Mouse (Mus musculus) G1E-ER4 (cell line): ENCODE measurements around the gene Tmem176b. TPM values are rescaled to one million over a fixed set of nuclear protein-coding genes. Genes with fewer than 3 reads are reported as not detected.

ENCODE experiments used
- GATA1 ChIP-seq: IDR thresholded peaks from one replicate; pipeline ENCODE4 v1.8.0; 2012; ENCODE audit warnings: low read length, inconsistent platforms
- polyA plus RNA-seq: library from polyadenylated mRNA; stranded (reverse); fragments of >175 nt; gene quantifications from 2 replicates; pipeline ENCODE4 v1.2.3, GENCODE M21; 2012

Tmem176b gene
- polyA plus RNA-seq, result 0.08 TPM in 1 of 2 replicates, not detected in the other

DNA sequence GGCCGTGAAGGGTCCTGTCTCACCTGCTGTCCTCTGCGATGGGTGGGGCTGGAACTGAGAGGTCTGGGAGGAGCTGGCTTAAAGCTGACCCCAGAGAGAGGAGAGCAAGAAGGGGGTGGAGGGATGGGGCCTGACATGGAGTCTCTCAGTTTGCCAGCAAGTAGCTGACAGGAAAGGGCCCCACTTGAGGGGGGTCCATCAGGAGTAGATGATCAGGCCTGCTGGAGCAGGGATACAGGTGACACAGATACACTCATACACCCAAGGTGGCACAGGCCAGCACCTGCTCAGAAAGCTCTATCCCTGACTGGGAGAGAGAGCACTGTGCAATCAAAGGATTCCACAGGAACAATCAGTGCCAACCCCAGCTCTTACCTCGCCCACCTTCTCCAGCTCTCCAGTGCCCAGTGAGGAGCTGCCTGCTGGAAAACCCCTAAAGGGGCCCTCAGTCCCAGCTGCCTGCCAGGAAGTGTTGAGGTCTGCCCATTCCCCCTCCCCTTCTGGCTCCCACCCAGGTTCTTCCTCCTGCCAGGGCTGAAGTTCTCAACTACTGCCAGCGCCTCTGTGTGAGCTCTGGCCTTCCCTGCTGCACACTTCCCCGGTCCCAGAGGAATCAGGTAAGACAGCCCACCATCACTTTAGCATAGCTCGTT, at the start of gene Tmem176b:
Tmem176b (minus strand) TSS at position 524 of the 653 bp plus-strand sequence.
- TF ChIP-seq GATA1, result no peak

DNA sequence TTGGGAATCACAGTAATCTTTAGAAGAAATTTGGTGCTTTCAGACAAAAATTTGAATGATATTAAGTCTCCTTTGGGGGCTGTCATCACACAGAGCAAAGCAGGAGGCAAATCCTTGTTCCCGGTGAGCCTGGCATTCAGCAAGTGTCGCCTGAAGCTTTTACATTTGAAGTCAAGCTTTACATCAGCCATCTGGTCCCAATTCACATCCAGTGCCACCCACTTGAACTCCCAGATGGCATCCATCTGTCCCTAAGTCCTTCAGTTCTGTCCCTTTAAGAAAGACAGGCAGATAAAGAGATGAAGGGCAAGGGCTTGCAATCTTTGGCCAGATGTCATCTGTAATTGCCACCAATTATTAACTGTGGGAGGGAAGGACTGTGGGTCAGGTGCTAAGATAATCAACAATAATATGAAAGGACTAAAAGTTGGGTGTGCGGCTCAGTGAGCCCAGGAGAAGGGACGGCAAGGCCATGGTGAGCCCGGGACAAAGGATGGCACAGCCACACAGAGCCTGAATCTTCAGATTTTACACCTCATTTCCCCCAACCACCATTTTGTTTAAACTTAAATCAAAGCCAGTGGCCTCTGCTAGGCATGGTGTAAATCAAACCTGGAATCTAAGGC, 35.3 kb upstream of the Tmem176b start:
- no peak for TF ChIP-seq GATA1

DNA sequence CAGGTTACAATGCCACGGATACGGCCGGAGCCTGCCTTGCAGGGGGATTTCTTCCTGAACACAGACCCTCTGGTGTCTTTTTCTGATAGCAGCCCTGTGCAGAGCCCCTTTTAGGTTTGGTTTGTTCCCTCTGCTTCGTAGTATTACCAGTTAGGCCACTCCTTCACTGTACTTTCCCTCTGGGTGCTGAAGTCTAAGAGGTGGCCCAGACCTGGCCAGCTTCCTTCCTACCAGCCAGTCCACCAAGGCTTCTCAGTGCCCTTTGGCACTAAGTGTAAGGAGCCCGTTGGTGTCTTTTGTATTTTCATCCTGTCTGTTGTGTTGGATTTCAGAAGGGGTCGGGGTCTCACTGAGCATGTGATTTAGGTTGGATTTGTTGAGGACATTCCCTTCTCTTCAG, 34.2 kb upstream of the Tmem176b start:
- no peak for TF ChIP-seq GATA1

DNA sequence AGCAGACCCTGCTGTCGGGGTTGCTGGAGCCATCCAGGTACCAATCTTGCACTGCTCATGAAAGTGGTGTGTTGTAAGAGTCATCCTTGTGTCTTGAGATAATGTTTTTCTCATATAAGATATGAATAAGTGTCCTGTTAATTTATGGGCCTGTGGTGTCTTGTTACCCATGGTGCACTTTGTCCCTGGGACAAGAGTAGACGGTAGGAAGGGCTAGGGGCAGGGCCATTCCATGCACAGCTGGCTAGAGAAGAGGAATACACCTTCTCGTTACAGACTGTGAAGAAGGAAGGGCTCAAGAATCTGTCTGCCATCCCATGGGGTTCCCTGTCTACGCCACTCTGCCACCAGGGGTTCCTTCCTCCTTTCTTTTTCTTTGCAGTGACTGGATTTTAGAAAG, 33.3 kb upstream of the Tmem176b start:
- TF ChIP-seq GATA1, result no peak

DNA sequence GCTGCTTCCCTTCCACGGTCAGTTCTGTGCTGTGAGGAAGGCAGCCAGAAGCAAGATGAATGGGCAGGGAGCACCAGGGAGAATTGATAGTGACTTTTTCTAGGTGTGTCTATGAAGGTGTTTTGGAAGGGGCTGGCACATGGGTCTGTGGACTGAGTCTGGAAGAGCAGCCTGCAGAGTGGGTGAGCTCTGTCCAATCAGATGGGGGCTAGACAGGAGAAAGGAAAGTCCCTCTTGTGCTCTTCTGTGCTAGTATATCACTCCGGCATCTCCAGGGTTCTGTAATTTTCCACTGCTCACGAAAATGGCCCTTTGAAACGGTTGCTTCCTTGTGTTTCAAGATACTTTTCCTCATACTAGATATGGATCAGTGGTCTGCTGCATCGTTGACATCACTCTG, 31.3 kb upstream of the Tmem176b start, which contains the start of gene Aoc1:
Aoc1 (plus strand) TSS at position 301 of the 400 bp plus-strand sequence.
- TF ChIP-seq GATA1, result no peak

DNA sequence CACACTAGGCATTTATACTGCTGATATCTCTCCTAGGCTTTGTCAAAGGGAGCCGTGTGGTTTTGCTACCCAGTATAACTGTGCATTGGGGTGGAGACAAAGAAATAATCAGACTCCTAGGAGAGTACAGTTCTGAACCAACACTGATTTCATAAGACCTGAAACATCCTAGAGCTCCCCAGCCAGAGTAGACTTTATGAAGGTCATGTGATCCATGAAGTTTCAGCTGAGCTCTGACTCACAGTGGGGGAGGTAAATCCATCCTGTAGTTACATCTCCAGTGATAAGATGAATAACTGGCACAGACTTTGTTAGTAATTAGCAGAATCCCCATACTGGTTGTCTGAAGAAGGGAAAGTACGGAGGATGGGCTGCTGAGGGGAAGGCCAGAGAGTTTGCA, 28.5 kb upstream of the Tmem176b start:
- no peak for TF ChIP-seq GATA1

DNA sequence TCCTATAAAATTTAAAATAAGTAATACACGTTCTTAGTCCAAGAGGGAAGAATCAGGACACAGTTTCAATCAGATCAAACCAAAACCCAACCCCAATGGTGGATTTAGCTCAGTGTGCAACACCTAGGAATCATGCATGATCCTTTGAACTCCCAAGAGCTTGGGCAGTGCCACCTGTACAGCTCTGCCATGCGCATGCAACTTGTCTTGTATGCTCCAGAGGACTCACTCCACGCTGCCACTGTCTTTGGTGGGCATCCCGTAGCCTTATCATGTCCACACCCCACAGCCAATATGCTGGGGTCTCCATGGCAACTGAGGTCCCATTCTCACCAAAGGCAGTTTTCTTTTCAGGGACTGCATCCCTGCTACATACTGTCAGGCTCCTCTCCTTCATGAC, 25.9 kb upstream of the Tmem176b start:
- TF ChIP-seq GATA1, result no peak

DNA sequence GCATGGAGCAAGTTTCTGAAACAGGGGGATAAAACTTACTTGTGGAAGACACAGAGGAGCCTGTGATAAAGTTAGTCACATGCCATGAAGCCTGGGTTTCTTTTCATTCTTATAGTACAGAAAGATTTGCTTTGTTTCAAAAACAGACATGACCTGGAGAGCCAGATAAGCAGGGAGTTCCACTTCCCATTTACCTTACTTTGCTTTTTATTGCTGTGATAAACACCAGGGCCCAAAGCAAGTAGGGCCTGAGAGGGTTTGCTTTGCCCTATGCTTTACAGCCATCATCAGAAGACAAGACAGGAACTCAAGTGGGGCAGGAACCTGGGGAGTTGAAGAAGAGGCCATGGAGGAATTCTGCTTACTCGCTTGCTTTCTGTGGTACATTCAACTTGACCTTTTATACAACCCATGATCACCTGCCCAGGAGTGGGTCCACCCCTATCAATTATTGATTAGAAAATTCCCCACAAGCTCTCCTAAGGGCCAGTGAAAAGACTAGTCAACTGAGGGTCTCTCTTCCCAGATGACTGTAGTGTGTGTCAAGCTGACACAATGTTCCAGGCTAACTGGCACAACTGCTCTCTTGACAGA, 24.0 kb upstream of the Tmem176b start:
- TF ChIP-seq GATA1, result no peak

DNA sequence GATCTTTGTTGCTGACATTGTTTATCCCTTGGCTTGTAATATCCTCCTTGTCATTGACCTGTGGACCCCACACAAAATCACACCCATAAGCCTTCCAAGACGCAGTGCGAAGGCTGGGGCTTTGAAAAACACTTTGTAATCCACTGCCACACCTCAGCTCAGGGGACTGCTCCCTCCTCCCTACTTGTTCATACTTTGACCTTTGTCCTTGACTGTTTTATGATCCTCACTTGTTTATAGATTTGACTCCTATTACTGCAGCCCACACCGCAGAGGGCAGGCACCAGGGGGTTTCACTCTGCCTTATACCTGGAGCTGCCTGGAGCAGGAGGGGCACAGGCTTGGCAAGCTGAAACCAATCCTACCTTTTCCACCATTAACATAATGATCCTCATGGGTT, 23.4 kb upstream of the Tmem176b start:
- TF ChIP-seq GATA1, result no peak

DNA sequence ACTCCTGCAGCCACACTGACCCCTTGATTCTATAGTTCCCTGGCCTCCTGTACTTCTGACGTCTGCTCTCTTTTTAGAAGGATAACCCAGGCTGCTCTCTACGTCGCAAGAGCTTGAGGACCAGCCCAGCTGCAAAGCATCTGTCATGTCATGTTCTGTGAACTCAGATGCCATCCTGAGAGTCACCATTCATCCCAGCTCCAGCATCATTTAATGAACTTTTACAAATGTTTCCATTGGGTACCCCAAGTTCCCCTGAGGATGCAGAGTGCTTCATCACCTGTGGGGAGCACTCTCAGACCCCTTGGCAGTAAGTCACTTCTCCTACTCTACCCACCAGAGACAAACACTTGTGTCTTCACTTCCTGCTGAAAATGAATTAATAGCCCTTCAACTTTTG, 22.9 kb upstream of the Tmem176b start:
- no peak for TF ChIP-seq GATA1

DNA sequence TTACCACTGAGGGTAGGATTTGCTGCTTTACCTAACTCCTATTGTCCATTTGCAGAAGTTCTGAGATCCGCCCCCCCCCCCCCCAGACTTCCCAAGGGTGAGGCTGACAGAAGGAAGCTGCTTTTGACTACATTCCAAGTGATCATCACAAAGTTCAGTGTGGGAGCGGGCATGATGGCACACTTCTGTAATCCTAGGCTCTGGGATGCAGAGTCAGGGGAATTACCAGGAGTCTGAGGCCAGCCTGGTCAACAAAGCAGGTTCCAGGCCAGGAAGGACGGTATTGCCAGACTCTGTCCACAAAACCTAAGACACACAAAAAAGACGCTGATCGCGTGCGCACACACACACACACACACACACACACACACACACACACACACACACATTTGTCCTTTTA, 22.2 kb upstream of the Tmem176b start:
- TF ChIP-seq GATA1, result no peak

DNA sequence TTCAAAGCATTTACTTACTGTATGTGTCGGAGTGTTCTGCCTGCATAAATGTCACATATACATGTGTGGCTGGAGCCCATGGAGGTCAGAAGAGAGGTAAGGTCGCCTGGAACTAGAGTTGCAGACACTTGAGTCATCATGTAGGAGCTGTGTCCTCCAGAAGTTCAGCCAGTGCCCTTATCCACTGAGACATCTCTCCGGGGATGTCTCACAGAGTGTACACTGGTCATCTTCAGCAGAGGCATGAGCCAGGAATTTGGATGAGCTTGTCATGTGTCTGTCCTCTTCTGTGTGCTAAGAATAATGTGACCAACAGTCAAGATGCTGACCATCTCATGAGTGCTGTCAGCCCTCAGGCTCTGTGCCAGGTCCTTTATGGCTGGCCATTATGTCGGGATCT, 21.5 kb upstream of the Tmem176b start:
- TF ChIP-seq GATA1, result no peak

DNA sequence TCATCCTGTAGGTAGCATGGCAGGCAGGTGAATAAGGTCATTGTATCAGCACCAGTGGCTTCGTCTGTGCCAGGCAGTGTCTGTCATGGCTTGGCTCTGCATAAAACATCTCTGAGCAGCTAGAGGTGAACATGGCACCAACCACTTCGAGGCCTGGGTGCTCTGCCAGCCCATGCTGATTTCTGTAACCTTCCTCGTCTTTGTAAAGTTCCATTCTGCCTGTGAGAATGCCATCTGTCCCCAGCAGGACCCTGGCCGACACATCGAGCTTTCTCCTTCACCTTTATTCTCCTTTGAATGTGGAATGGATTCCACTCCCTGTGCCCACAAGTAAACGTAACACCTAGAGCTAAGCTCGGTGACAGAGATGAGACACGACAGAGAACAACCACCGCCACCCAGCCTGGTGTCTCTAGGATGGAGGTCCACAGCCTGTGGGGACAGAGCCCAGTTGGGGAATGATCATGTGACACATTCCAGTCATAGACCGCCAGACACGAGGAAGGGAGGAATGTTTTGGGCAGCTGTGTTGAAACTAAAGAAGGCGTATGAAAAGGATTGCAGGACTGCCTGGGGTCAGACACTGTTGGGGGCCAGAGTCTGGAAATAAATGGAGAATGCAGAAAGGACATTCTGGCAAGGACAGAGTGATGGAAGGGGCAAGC, 20.5 kb upstream of the Tmem176b start:
- TF ChIP-seq GATA1, result no peak

DNA sequence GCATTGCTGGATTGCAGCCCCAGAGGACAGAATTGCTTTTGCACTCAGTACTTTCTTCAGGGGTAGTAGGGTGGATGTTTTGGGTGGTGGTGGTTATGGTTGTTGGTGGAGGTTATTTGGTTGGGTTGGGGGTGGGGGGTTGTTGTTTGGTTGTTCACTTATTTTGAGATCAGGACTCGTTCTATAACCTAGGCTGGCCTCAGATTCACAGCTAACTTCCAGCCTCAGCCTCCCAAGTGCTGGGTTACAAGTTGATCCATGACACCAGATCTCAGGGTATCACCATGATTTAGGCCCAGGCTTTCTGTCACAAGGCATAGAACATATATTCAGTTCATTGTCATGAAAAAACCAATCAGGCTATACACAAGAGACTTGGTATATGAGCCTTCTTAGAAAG, 19.6 kb upstream of the Tmem176b start:
- no peak for TF ChIP-seq GATA1

DNA sequence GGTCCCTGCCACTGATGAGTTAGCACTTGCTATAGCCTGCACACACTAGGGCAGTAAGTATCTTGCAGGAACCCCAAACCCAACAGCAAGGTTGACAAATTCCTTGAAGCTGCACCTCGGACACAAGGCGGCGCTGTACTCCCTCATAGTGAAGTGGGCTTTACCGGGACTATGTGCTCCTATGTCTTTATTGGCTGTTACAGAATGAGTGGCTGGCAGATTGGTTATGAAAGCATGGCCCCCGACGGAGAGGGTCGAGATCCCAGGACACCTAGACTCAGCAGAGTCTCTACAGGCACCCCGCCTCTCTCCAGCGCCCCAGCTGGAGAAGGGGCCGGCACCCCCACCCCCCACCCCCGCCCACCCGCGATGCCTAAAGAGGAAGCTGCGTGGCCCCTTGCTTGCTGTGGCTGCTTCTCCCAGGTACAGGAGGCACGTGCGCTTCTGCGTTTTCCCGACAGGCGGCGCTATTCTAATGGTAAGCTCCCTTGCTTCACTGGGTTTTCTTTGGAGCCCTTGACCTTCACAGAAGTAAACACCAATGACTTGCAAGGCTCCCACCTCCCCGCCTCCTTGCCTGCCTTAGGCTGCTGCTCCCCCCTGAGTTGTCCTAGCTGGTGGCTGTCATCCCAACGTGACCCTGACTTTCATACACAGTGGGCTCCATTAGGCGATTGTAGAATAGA, 19.0 kb upstream of the Tmem176b start:
- no peak for TF ChIP-seq GATA1
